ENCODE assay signal across 9 mouse cellular contexts in genomic region chr17:80900200-80900520, GRCm38 (mm10). TPM values are rescaled to one million over a fixed set of nuclear protein-coding genes. Genes with fewer than 3 reads are reported as not detected.
DNase-seq lines count a peak whose midpoint lies in the region; ATAC-seq and TF ChIP-seq lines count a peak whose summit lies in the region.
"Had no signal": no experiment of that assay in that cellular context is flagged by ENCODE, and none has a peak within 500 bp of the region (broad histone marks: within the 10 kb centered on the region; RNA-seq: fewer than 3 reads in every experiment).

No protein-coding gene starts in this region.

- peak overlapping the region; percentile 73 for H3K27ac ChIP-seq in hindbrain, embryonic 13.5 days
- H3K27ac ChIP-seq in hindbrain, embryonic 11.5 days (ENCODE audit: low read depth, low read length) = no peak overlapping the region
- peak overlapping the region; percentile 64 for H3K27ac ChIP-seq in forebrain, embryonic 16.5 days (ENCODE audit: low read length)
- H3K27ac ChIP-seq in midbrain, postnatal 0 days (ENCODE audit: low read depth, low read length) = no peak overlapping the region

- peak overlapping the region; percentile 34; the same call in 1 of the 2 replicates for H3K4me2 ChIP-seq in hindbrain, embryonic 13.5 days
- H3K4me2 ChIP-seq in hindbrain, embryonic 11.5 days (replicated peaks; ENCODE audit: low read depth, low read length) = no peak overlapping the region
- H3K4me2 ChIP-seq in forebrain, embryonic 16.5 days (ENCODE audit: low read length) = no peak overlapping the region; the same call in 1 of the 2 replicates
- H3K4me2 ChIP-seq in midbrain, postnatal 0 days (ENCODE audit: low read depth, low read length, poor library complexity, severe bottlenecking) = no peak overlapping the region

- ATAC-seq in hindbrain, embryonic 13.5 days (ENCODE audit: low FRiP score) = no peak
- ATAC-seq in hindbrain, embryonic 11.5 days (ENCODE audit: low FRiP score) = no peak; the same call in 1 of the 2 replicates
- ATAC-seq in forebrain, embryonic 16.5 days = peak; percentile 19; the same call in 1 of the 2 replicates
- ATAC-seq in midbrain, postnatal 0 days (ENCODE audit: low FRiP score) = no peak

- no peaks in the 10 kb centered on the region for H3K36me3 ChIP-seq in hindbrain, embryonic 13.5 days
- H3K36me3 ChIP-seq in hindbrain, embryonic 11.5 days (ENCODE audit: control insufficient read depth, insufficient read depth, low read length) = no peaks in the 10 kb centered on the region
- no peaks in the 10 kb centered on the region for H3K36me3 ChIP-seq in forebrain, embryonic 16.5 days (ENCODE audit: control insufficient read depth, insufficient read depth)
- H3K36me3 ChIP-seq in midbrain, postnatal 0 days (ENCODE audit: insufficient read depth, low read length) = no peaks in the 10 kb centered on the region

- H3K9ac ChIP-seq in hindbrain, embryonic 13.5 days = no peak overlapping the region
- no peak overlapping the region for H3K9ac ChIP-seq in hindbrain, embryonic 11.5 days (ENCODE audit: low read depth, low read length)
- H3K9ac ChIP-seq in forebrain, embryonic 16.5 days (replicated peaks; ENCODE audit: low read depth, low read length) = no peak overlapping the region
- H3K9ac ChIP-seq in midbrain, postnatal 0 days (replicated peaks; ENCODE audit: low read length, poor library complexity, severe bottlenecking) = no peak overlapping the region

- no peak overlapping the region for H3K4me3 ChIP-seq in hindbrain, embryonic 13.5 days
- no peak overlapping the region for H3K4me3 ChIP-seq in hindbrain, embryonic 11.5 days (ENCODE audit: low read depth, low read length)
- H3K4me3 ChIP-seq in forebrain, embryonic 16.5 days (replicated peaks; ENCODE audit: low read length) = no peak overlapping the region
- H3K4me3 ChIP-seq in midbrain, postnatal 0 days (ENCODE audit: low read depth, low read length) = no peak overlapping the region

- no peaks in the 10 kb centered on the region for H3K9me3 ChIP-seq in hindbrain, embryonic 13.5 days
- no peaks in the 10 kb centered on the region for H3K9me3 ChIP-seq in hindbrain, embryonic 11.5 days (ENCODE audit: control insufficient read depth, low read length)
- no peaks in the 10 kb centered on the region for H3K9me3 ChIP-seq in forebrain, embryonic 16.5 days (ENCODE audit: control insufficient read depth, low read length)
- H3K9me3 ChIP-seq in midbrain, postnatal 0 days (ENCODE audit: low read length) = no peaks in the 10 kb centered on the region

- peaks cover 29% of the 10 kb centered on the region for H3K4me1 ChIP-seq in hindbrain, embryonic 13.5 days (replicated peaks)
- H3K4me1 ChIP-seq in hindbrain, embryonic 11.5 days (replicated peaks; ENCODE audit: control insufficient read depth, insufficient read depth, low read length) = no peaks in the 10 kb centered on the region
- peaks cover 27% of the 10 kb centered on the region for H3K4me1 ChIP-seq in forebrain, embryonic 16.5 days (replicated peaks; ENCODE audit: control insufficient read depth, insufficient read depth, low read length)
- peaks cover 4% of the 10 kb centered on the region; the same call in 1 of the 2 replicates for H3K4me1 ChIP-seq in midbrain, postnatal 0 days (ENCODE audit: insufficient read depth, low read length)

- TF ChIP-seq POLR2A in brain, embryonic 14.5 days (IDR thresholded peaks at IDR 0.05; ENCODE audit: borderline replicate concordance, extremely low read depth, insufficient read depth, insufficient read length, poor library complexity, severe bottlenecking) = no peak

- DNase-seq in hindbrain, embryonic 11.5 days (ENCODE audit: low spot score) = no peak
- peak; percentile 60 for DNase-seq in brain, embryonic 14.5 days (ENCODE audit: low read depth)
- peak; percentile 14 for DNase-seq in midbrain, postnatal 0 days (ENCODE audit: low spot score)
- DNase-seq in cerebellum, adult 8-10 months = no peak
- no peak for DNase-seq in cerebellum, adult 18-20 months
- DNase-seq: cerebellum, postnatal 25 days; spleen, adult 18-20 months had no signal

- 65% methylated on average over 2 of the region's 2 CpGs for WGBS in hindbrain, embryonic 13.5 days
- 89% methylated on average over 2 of the region's 2 CpGs for WGBS in hindbrain, embryonic 11.5 days
- 47% methylated on average over 2 of the region's 2 CpGs for WGBS in forebrain, embryonic 16.5 days
- WGBS in midbrain, postnatal 0 days = 51% methylated on average over 2 of the region's 2 CpGs

- H3K27me3 ChIP-seq in hindbrain, embryonic 13.5 days = no peaks in the 10 kb centered on the region
- no peaks in the 10 kb centered on the region for H3K27me3 ChIP-seq in hindbrain, embryonic 11.5 days (ENCODE audit: control insufficient read depth, insufficient read depth, low read length)
- no peaks in the 10 kb centered on the region for H3K27me3 ChIP-seq in forebrain, embryonic 16.5 days (replicated peaks; ENCODE audit: control insufficient read depth, insufficient read depth, low read length)
- H3K27me3 ChIP-seq in midbrain, postnatal 0 days (ENCODE audit: insufficient read depth, low read length) = no peaks in the 10 kb centered on the region

- TF ChIP-seq CTCF in brain, embryonic 14.5 days (IDR thresholded peaks at IDR 0.05; ENCODE audit: borderline replicate concordance, extremely low read depth, insufficient read depth, insufficient read length) = no peak
- no peak for TF ChIP-seq CTCF in midbrain, postnatal 0 days (IDR thresholded peaks at IDR 0.05)

RNA-seq across cellular contexts. Expression of gene Tmem178, which starts 44.3 kb away (rescaled TPM):
- polyA plus RNA-seq in hindbrain, embryonic 13.5 days (2015; fragmentation: Nextera tagmentation; extraction: Ambion mirVana) = 31.8 and 35.4 TPM in 2 replicates
- 17.0 and 19.8 TPM in 2 replicates for polyA plus RNA-seq in hindbrain, embryonic 11.5 days (2014; fragmentation: Nextera tagmentation; extraction: Ambion mirVana)
- 31.8 and 38.1 TPM in 2 replicates for polyA plus RNA-seq in brain, embryonic 14.5 days (2012; rRNA removed)
- 36.3 and 41.4 TPM in 2 replicates for polyA plus RNA-seq in forebrain, embryonic 16.5 days (2015; fragmentation: Nextera tagmentation; extraction: Ambion mirVana)
- total RNA-seq in midbrain, postnatal 0 days (2014; rRNA removed) = 21.9 and 26.5 TPM in 2 replicates
- 18.9 and 20.1 TPM in 2 replicates for polyA plus RNA-seq in midbrain, postnatal 0 days (2015; fragmentation: Nextera tagmentation; extraction: Ambion mirVana)

Comparison
In these comparisons a context has a peak if more than half of its experiments do, and no peak if none do; other contexts are left out.
1. H3K27ac ChIP-seq: peak in hindbrain, embryonic 13.5 days (single experiment) and forebrain, embryonic 16.5 days (single experiment); none in hindbrain, embryonic 11.5 days (single experiment) and midbrain, postnatal 0 days (single experiment).
2. DNase-seq: peak in brain, embryonic 14.5 days (single experiment) and midbrain, postnatal 0 days (single experiment); none in hindbrain, embryonic 11.5 days (single experiment), cerebellum, adult 8-10 months (single experiment) and cerebellum, adult 18-20 months (0 of 2).